Mouse (Mus musculus): ENCODE results near the gene Cdk14.

Cdk14 gene

GRCm38 (mm10) chr5:4814465-4815204, 605.5 kb downstream of the Cdk14 start:
- in situ Hi-C loops (cut with MboI, MseI): no loop called here

- in situ Hi-C loops (cut with MboI, MseI): no loop called here
Observed at GRCm38 (mm10) chr5:4813357-4813756, 606.8 kb downstream of the Cdk14 start.

GRCm38 (mm10) chr5:4812036-4812729, 607.9 kb downstream of the Cdk14 start:
- in situ Hi-C loops (cut with MboI, MseI): no loop called here

- in situ Hi-C loops (cut with MboI, MseI): no loop called here
Observed at GRCm38 (mm10) chr5:4805228-4805627, 614.9 kb downstream of the Cdk14 start.

GRCm38 (mm10) chr5:4803708-4804107, 616.4 kb downstream of the Cdk14 start:
- in situ Hi-C loops (cut with MboI, MseI): no loop called here

- in situ Hi-C loops (cut with MboI, MseI): no loop called here
Observed at GRCm38 (mm10) chr5:4801971-4802370, 618.1 kb downstream of the Cdk14 start.

GRCm38 (mm10) chr5:4801096-4801850, 618.8 kb downstream of the Cdk14 start:
- in situ Hi-C loops (cut with MboI, MseI): no loop called here

GRCm38 (mm10) chr5:4791219-4791618, 628.9 kb downstream of the Cdk14 start:
- in situ Hi-C loops (cut with MboI, MseI): no loop called here

GRCm38 (mm10) chr5:4790265-4790664, 629.8 kb downstream of the Cdk14 start:
- in situ Hi-C loops (cut with MboI, MseI): no loop called here

GRCm38 (mm10) chr5:4788484-4788883, 631.6 kb downstream of the Cdk14 start:
- in situ Hi-C loops (cut with MboI, MseI): no loop called here

- in situ Hi-C loops (cut with MboI, MseI): no loop called here
Observed at GRCm38 (mm10) chr5:4786816-4787215, 633.3 kb downstream of the Cdk14 start.

GRCm38 (mm10) chr5:4778274-4778673, 641.8 kb downstream of the Cdk14 start:
- in situ Hi-C loops (cut with MboI, MseI): no loop called here

- in situ Hi-C loops (cut with MboI, MseI): no loop called here
Observed at GRCm38 (mm10) chr5:4776495-4776894, 643.6 kb downstream of the Cdk14 start.

- in situ Hi-C loops (cut with MboI, MseI): no loop called here
Observed at GRCm38 (mm10) chr5:4773090-4773772, 646.9 kb downstream of the Cdk14 start.

GRCm38 (mm10) chr5:4770609-4771008, 649.5 kb downstream of the Cdk14 start:
- in situ Hi-C loops (cut with MboI, MseI): no loop called here

- in situ Hi-C loops (cut with MboI, MseI): no loop called here
Observed at GRCm38 (mm10) chr5:4767896-4768295, 652.2 kb downstream of the Cdk14 start.

- in situ Hi-C loops (cut with MboI, MseI): no loop called here
Observed at GRCm38 (mm10) chr5:4766719-4767118, 653.4 kb downstream of the Cdk14 start.

GRCm38 (mm10) chr5:4761891-4762290, 658.2 kb downstream of the Cdk14 start:
- in situ Hi-C loops (cut with MboI, MseI): loop anchor here in 1 of 2 experiments (5.0 kb wide), 1 partner anchor 65 kb away; no protein-coding TSS in a partner anchor

- in situ Hi-C loops (cut with MboI, MseI): no loop called here
Observed at GRCm38 (mm10) chr5:4758331-4759080, 661.6 kb downstream of the Cdk14 start.

GRCm38 (mm10) chr5:4757902-4758301, 662.2 kb downstream of the Cdk14 start, which contains the start of gene Fzd1:
TSS of gene Fzd1 (minus strand) at chr5:4758035.
- in situ Hi-C loops (cut with MboI, MseI): no loop called here
